11 mouse cellular contexts compared by ENCODE assay signal in the genomic region with DNA sequence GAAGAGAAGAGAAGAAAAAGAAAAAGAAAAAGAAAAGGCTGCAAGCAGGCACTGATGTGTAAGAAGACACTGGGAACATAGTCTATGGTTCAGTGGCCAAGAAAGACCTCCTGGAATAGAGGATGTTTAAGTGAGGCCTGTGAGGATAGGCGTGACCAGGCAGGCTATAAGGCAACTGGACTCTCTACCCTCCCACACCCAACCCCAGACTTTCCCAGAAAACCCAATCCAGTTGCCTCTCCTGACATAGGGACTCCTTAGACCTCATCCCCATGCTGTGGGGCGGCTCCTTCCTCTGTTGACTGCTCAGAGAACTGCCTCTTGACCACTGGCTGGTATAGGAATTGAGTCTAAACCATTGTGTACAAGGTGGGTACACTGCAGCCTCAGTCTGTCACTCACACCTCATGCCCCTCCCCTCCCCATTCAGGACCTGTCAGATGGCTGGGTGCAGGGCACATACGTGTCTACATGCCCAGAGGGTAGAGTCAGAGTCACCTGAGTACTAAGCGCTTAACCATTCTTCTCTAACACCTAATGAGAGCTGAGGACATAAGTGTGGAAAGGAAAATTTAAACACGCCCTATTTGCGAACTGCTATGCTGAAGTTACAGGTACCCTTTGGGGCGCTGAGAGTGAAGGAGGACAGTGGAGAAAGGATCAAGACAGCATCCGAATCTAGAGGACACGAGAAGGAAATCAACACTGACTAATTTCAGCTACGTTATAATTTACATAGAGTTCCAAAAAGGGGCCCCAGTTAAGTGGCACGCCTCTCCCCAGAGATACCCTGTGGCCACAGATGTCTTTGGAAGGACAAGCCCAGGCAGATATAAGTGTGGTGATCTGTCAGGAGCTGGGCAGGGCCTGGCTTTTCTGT. TPM values are rescaled to one million over a fixed set of nuclear protein-coding genes. Genes with fewer than 3 reads are reported as not detected.
DNase-seq lines count a peak whose midpoint lies in the region; ATAC-seq and TF ChIP-seq lines count a peak whose summit lies in the region.
"Had no signal": no experiment of that assay in that cellular context is flagged by ENCODE, and none has a peak within 500 bp of the region (broad histone marks: within the 10 kb centered on the region; RNA-seq: fewer than 3 reads in every experiment).

No protein-coding gene starts in this region.

- peaks cover 70% of the 10 kb centered on the region for H3K4me1 ChIP-seq in lung, embryonic 15.5 days
- H3K4me1 ChIP-seq in lung, adult 2 months (ENCODE audit: control insufficient read depth, insufficient read depth, low read length) = peaks cover 7% of the 10 kb centered on the region; the same call in 1 of the 2 replicates
- peaks cover 9% of the 10 kb centered on the region for H3K4me1 ChIP-seq in limb, embryonic 14.5 days (ENCODE audit: control insufficient read depth, insufficient read depth, low read length)
- H3K4me1 ChIP-seq in stomach, embryonic 15.5 days = peaks cover 39% of the 10 kb centered on the region

- no peak overlapping the region for H3K4me3 ChIP-seq in lung, embryonic 15.5 days
- no peak overlapping the region for H3K4me3 ChIP-seq in lung, adult 2 months (replicated peaks; ENCODE audit: extremely low read depth, low read depth, low read length)
- no peak overlapping the region for H3K4me3 ChIP-seq in limb, embryonic 14.5 days (replicated peaks; ENCODE audit: low read length)
- H3K4me3 ChIP-seq in stomach, embryonic 15.5 days (replicated peaks) = no peak overlapping the region

- no peak for TF ChIP-seq CTCF in lung, adult 2 months (IDR thresholded peaks at IDR 0.05; ENCODE audit: insufficient read depth, low read length)

- H3K27me3 ChIP-seq in lung, embryonic 15.5 days = no peaks in the 10 kb centered on the region
- no peaks in the 10 kb centered on the region for H3K27me3 ChIP-seq in limb, embryonic 14.5 days (ENCODE audit: control insufficient read depth, insufficient read depth, low read length)
- H3K27me3 ChIP-seq in stomach, embryonic 15.5 days (replicated peaks) = no peaks in the 10 kb centered on the region

- peak; percentile 88 for DNase-seq in heart, adult 11 months
- no peak for DNase-seq in heart, adult 18-20 months
- no peak for DNase-seq in lung, adult 2 months
- DNase-seq in limb, embryonic 14.5 days (ENCODE audit: low spot score) = no peak
- DNase-seq in ovary, postnatal 36 days (ENCODE audit: low spot score) = no peak
- DNase-seq in lung, adult 18-20 months = no peak

- ATAC-seq in lung, embryonic 15.5 days (ENCODE audit: borderline replicate concordance, extremely low read depth, low FRiP score, low TSS enrichment) = no peak
- no peak for ATAC-seq in limb, embryonic 14.5 days (ENCODE audit: low FRiP score, low read depth)
- ATAC-seq in stomach, embryonic 15.5 days (ENCODE audit: insufficient read depth, low FRiP score, low read depth) = peak; percentile 32; the same call in 1 of the 2 replicates
- ATAC-seq: hindbrain, postnatal 0 days had no signal

- no peaks in the 10 kb centered on the region for H3K9me3 ChIP-seq in lung, embryonic 15.5 days
- no peaks in the 10 kb centered on the region for H3K9me3 ChIP-seq in limb, embryonic 14.5 days (ENCODE audit: control insufficient read depth, low read length)
- H3K9me3 ChIP-seq in stomach, embryonic 15.5 days = no peaks in the 10 kb centered on the region

- TF ChIP-seq POLR2A in lung, adult 2 months (IDR thresholded peaks at IDR 0.05; ENCODE audit: borderline replicate concordance, extremely low read depth, low read depth, low read length) = no peak
- no peak for TF ChIP-seq POLR2A in limb, embryonic 14.5 days (IDR thresholded peaks at IDR 0.05; ENCODE audit: borderline replicate concordance, extremely low read depth, insufficient read depth, insufficient read length)

- H3K36me3 ChIP-seq in lung, embryonic 15.5 days = no peaks in the 10 kb centered on the region
- H3K36me3 ChIP-seq in limb, embryonic 14.5 days (ENCODE audit: control insufficient read depth, insufficient read depth, low read length) = peaks cover 10% of the 10 kb centered on the region; the same call in 1 of the 2 replicates
- H3K36me3 ChIP-seq in stomach, embryonic 15.5 days = 0 out of 2 replicates have a peak, but pooled peaks cover 6% of the 10 kb centered on the region

- no peak overlapping the region for H3K4me2 ChIP-seq in lung, embryonic 15.5 days
- H3K4me2 ChIP-seq in limb, embryonic 14.5 days (replicated peaks; ENCODE audit: low read depth, low read length, severe bottlenecking) = no peak overlapping the region
- H3K4me2 ChIP-seq in stomach, embryonic 15.5 days = peak overlapping the region; percentile 12; the same call in 1 of the 2 replicates

- WGBS in lung, embryonic 15.5 days = 83% methylated on average over 11 of the region's 11 CpGs
- 77% methylated on average over 11 of the region's 11 CpGs for whole genome bisulfite sequencing in lung, adult 2 months
- WGBS in limb, embryonic 14.5 days = 80% methylated on average over 11 of the region's 11 CpGs
- 81% methylated on average over 11 of the region's 11 CpGs for WGBS in stomach, embryonic 15.5 days

- H3K27ac ChIP-seq in lung, embryonic 15.5 days = peak overlapping the region; percentile 78
- 0 out of 2 replicates have a peak overlapping the region, but pooled peaks have one; percentile 48 for H3K27ac ChIP-seq in limb, embryonic 14.5 days (replicated peaks; ENCODE audit: low read depth, low read length)
- peak overlapping the region; percentile 52 for H3K27ac ChIP-seq in stomach, embryonic 15.5 days
- H3K27ac ChIP-seq: hindbrain, postnatal 0 days had no signal

- 0 out of 2 replicates have a peak overlapping the region, but pooled peaks have one; percentile 7 for H3K9ac ChIP-seq in lung, embryonic 15.5 days
- H3K9ac ChIP-seq in limb, embryonic 14.5 days (ENCODE audit: low read depth, low read length, severe bottlenecking) = no peak overlapping the region
- H3K9ac ChIP-seq in stomach, embryonic 15.5 days = no peak overlapping the region

RNA-seq across cellular contexts. Expression of a gene that starts 5.1 kb away (rescaled TPM):
- 1 to 10 TPM; 8.8 to 9.3 TPM for total RNA-seq in heart, adult 18-20 months (2021)
- 21.7 TPM in 2 replicates for polyA plus RNA-seq in lung, embryonic 15.5 days (2015; fragmentation: Nextera tagmentation; extraction: Ambion mirVana)
- polyA plus RNA-seq in lung, adult 2 months (2012; rRNA removed) = 31.6 and 36.7 TPM in 2 replicates
- polyA plus RNA-seq in limb, embryonic 14.5 days (2012; rRNA removed) = 14.2 and 17.1 TPM in 2 replicates
- polyA plus RNA-seq in limb, embryonic 14.5 days (2014; fragmentation: Nextera tagmentation; extraction: Ambion mirVana) = 14.4 and 14.7 TPM in 2 replicates
- 17.0 and 18.1 TPM in 2 replicates for polyA plus RNA-seq in stomach, embryonic 15.5 days (2015; fragmentation: Nextera tagmentation; extraction: Ambion mirVana)

RNA-seq across cellular contexts. Expression of a gene that starts 12.2 kb away (rescaled TPM):
- not detected for total RNA-seq in heart, adult 18-20 months (2021)
- polyA plus RNA-seq in lung, embryonic 15.5 days (2015; fragmentation: Nextera tagmentation; extraction: Ambion mirVana) = 16.6 and 19.0 TPM in 2 replicates
- polyA plus RNA-seq in lung, adult 2 months (2012; rRNA removed) = 0.36 and 1.0 TPM in 2 replicates
- polyA plus RNA-seq in limb, embryonic 14.5 days (2012; rRNA removed) = 16.2 and 19.2 TPM in 2 replicates
- 7.2 and 9.6 TPM in 2 replicates for polyA plus RNA-seq in limb, embryonic 14.5 days (2014; fragmentation: Nextera tagmentation; extraction: Ambion mirVana)
- polyA plus RNA-seq in stomach, embryonic 15.5 days (2015; fragmentation: Nextera tagmentation; extraction: Ambion mirVana) = 11.4 and 12.3 TPM in 2 replicates
- total RNA-seq: liver, adult 2 months had no signal

RNA-seq across cellular contexts. Expression of a gene that starts 54.7 kb away (rescaled TPM):
- 10 to 100 TPM; 29.7 to 30.8 TPM for total RNA-seq in heart, adult 18-20 months (2021)
- polyA plus RNA-seq in lung, embryonic 15.5 days (2015; fragmentation: Nextera tagmentation; extraction: Ambion mirVana) = 15.1 and 16.6 TPM in 2 replicates
- polyA plus RNA-seq in lung, adult 2 months (2012; rRNA removed) = 16.0 and 18.4 TPM in 2 replicates
- 19.3 and 31.9 TPM in 2 replicates for polyA plus RNA-seq in limb, embryonic 14.5 days (2012; rRNA removed)
- 10.3 and 13.8 TPM in 2 replicates for polyA plus RNA-seq in limb, embryonic 14.5 days (2014; fragmentation: Nextera tagmentation; extraction: Ambion mirVana)
- 19.3 and 23.2 TPM in 2 replicates for polyA plus RNA-seq in stomach, embryonic 15.5 days (2015; fragmentation: Nextera tagmentation; extraction: Ambion mirVana)

RNA-seq across cellular contexts. Expression of a gene that starts 54.8 kb away (rescaled TPM):
- total RNA-seq in heart, adult 18-20 months (2021) = not detected
- not detected in 2 replicates for polyA plus RNA-seq in lung, embryonic 15.5 days (2015; fragmentation: Nextera tagmentation; extraction: Ambion mirVana)
- 0.17 and 0.59 TPM in 2 replicates for polyA plus RNA-seq in lung, adult 2 months (2012; rRNA removed)
- polyA plus RNA-seq in limb, embryonic 14.5 days (2012; rRNA removed) = 0.08 TPM in 1 of 2 replicates, not detected in the other
- not detected in 2 replicates for polyA plus RNA-seq in limb, embryonic 14.5 days (2014; fragmentation: Nextera tagmentation; extraction: Ambion mirVana)
- polyA plus RNA-seq in stomach, embryonic 15.5 days (2015; fragmentation: Nextera tagmentation; extraction: Ambion mirVana) = 0.14 TPM in 1 of 2 replicates, not detected in the other
- total RNA-seq: liver, adult 2 months had no signal
- polyA plus RNA-seq: C2C12; liver, adult 2 months had no signal
